Mouse (Mus musculus) ES-Bruce4 (cell line): ENCODE measurements at regions not wholly inside any gene's neighbourhood (a gene's known extent, or its start where the extent isn't known, plus 50 kb on each side); places are given as distances from the start of the nearest gene placed in this dataset.

ENCODE experiments used
- CTCF ChIP-seq: IDR thresholded peaks from one replicate; pipeline ENCODE4 v1.8.1; 2011; ENCODE audit warnings: low read depth, low read length
- POLR2A ChIP-seq: IDR thresholded peaks from one replicate; pipeline ENCODE4 v1.8.1; 2011; ENCODE audit warnings: low read length; ENCODE audit not compliant: insufficient read depth

DNA sequence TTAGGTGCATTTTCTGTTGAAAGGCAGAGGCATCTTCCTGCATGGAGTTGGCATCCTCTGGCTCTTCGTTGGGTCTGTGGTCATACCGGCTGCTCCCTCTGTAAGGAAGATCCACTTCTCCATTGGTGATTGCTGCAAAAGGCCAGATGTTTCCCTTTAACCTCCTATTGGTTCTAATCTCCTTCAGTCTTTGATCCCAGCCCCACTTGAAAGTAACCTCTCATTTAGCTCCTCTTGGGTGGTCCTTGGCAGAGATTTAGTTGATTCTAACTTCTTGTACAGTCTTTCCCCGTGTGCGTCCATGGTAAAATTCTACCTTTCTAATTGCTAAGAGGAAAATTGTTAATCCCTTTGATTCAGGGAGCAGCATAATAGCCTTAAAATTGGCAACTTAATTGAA, 347.4 kb upstream of the Ddhd1 start:
- TF ChIP-seq CTCF: no peak
- no peak for TF ChIP-seq POLR2A
